Mouse (Mus musculus) lung, postnatal 4 days (tissue): ENCODE measurements at regions not wholly inside any gene's neighbourhood (a gene's known extent, or its start where the extent isn't known, plus 50 kb on each side); places are given as distances from the start of the nearest gene placed in this dataset.

ENCODE experiments used
- DNase-seq, 2 experiments: peaks; one replicate each; pipeline ENCODE4 v3.0.0; 2021

DNA sequence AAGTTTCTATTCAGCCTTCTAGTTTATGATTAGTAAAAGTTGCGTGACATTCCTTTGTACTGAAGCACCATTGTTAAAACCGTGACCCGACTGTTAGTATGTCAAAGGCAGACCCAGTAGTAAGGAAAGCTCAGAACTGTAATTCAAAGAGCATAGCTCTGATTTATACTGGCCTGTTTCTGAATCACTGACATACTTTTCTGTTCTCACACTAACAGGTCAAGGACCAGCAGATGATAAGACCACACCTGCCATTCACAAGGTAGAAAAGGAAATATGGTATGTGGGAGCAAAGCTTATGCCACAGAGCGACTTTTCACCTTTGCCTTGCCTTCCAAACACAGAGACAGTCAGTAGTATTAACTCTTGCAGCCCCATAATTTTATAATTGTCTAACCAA lies 269.5 kb upstream of the Acvr2a start:
- no peak for DNase-seq

DNA sequence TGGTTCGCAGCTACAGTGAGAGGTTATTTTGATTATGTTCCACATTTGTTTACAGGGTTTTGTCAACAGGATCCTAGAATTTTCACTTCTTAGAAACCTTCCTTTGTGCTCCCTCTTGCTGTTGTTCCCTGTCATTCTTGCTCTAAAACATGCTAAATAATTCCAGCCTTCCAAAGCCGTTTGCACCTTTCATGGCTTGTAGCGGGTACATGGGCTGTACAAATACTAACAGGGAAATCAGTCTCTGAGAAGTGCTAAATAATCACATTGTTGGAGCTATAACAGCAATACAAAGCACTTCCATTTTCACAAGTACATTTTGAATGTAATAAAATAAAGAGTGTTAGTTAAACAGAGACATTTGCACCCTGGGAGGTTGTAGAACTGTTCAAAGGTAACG lies 268.8 kb upstream of the Acvr2a start:
- no peak for DNase-seq

DNA sequence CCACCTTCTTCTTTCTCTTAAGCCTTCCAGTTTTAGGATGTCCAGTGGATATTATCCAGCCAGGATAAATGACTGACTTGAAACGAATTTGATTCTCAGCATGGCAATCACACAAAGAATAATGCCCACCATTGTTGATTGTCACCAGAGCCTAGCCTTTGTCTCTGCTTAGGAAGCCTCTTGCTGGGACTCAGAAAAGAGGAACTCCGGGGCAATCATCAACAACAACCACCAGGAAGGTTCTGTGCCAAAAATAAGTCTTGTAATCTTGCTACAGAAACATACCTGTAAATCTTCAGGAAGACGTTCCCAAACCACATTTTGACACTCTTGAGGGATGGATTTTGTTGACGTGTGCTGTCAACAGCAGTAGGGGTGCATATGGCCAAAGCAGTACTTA lies 268.2 kb upstream of the Acvr2a start:
- DNase-seq = no peak

DNA sequence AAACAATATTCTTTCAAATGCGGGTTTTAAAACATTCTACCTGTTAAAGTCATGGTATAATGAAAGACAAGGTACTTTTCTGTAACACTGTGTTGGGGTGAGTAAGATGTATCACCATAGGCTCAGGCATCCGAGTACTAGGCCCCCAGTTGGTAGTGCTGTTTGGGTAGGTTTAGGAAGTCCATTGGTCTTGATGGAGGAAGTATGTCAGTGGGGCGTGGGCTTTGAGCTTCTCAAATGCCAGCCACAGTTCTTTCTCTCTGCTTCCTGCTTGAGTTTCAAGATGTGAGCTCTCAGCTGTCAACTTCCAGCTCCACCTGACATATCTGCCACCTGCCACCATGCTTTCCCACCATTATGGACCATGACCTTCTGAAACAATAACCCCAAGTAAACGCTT lies 267.7 kb upstream of the Acvr2a start:
- no peak for DNase-seq

DNA sequence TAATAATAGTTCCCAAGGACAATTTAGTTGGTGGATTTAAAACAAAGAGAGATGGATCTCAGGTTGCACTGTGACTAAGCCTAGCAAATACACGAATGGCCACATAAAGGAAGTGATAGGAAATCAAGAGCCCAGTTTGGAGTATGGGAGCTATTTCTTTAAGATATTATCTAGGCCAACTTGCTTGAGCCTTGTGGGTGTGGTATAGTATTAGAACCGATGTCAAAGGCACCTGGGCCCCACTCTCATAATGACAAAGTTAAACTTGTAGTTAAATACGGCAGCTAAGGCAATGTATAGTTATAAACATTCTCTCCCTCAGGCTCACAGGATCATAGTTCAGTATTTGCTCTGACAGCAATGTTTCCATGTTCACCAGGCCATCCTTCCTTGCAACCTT lies 257.3 kb upstream of the Acvr2a start:
- no peak for DNase-seq

DNA sequence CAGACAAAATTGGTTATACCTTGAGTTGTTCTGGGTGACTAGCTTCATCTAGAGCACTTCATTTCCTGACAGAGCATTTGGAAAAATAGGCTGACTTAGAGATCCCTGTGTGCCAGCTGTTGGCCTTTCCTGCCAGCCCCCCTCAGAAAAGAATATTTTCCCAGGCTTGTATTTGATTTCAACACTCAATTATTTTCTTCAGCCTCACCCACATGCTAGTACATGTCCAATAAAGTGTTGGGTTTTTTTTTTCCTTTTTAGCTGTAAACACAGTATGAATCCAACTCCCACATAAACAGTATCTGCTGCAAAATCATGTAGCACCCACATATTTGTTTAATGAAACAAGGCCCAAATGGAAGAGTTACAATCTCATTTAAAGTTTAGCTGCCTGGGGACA lies 256.8 kb upstream of the Acvr2a start:
- peak in 1 of 2 experiments; percentile 36 for DNase-seq

DNA sequence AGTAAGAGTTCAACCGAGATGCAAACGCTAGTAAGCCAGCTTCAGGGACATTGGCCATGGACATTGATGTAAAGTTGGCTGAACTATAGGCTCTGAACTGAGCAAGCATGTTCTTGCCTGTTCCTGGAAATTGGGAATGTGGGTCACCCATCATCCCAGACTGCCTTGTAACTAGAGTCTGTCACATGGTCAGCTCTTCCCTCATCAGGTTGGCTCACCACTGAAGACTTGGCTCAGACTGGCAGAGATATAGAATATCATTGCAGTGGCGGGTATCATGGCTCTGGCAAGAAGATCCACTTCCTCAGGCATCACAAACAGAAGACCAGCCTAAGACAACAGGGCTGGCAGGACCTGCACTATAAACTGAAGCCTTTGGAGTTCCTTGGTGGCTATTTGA lies 255.3 kb upstream of the Acvr2a start:
- no peak for DNase-seq

DNA sequence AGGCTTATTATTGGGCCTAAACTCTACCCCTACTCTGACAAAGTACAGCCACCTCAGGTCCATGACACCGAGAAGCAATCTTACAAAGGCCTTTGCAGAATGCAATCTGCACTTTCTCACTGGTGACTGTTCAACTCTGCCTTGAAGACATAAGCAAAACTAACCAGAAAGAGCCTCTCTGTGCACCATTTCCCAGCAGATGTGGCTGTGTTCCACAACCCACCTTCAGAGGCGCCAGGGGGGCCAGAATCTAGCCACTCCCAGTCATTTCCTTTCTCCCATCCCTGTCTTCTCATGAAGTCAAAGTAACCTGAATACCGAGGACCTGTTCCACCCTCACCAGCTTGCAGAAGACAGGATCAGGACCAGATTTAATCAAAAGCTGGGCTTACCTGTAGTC lies 250.3 kb upstream of the Acvr2a start:
- DNase-seq = no peak

DNA sequence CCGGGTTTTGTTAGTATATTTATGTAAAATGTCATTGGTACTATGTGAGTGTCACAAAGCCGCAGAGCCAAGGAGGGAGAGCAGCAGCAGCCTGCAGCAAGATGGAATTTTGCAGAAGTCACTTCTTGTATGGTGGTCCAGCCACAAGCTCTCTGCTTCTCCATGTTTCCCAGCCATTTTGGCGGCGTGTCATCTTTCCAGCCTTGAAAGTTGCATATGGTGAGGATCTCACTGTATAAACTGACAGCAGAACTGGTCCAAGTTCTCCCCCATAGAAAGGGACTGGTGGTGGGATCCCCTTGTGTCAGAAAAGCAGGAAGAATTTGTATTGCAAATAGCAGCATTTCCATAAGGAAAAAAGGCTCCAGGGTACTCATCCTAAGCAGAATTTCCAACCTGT lies 249.7 kb upstream of the Acvr2a start:
- DNase-seq = peak in 1 of 2 experiments; percentile 30

DNA sequence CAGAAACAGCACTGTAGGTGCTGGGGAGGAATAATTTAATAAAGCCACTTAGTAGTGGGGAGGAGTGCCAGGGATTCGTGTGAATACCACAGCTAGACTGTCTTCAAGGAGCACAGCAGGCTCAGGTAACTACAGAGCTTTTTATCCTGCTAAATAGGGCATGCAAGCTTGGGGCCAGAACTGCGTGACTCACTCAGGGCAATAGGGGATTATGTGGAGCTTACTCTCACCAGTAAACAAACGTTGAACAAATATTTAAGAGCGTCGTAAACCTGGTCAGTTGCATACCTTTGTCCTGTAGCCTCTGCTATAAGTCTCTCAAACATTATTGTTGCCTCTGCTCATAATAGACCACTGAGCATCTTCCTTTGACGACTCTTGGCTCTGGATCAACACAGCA lies 246.0 kb upstream of the Acvr2a start:
- DNase-seq = no peak

DNA sequence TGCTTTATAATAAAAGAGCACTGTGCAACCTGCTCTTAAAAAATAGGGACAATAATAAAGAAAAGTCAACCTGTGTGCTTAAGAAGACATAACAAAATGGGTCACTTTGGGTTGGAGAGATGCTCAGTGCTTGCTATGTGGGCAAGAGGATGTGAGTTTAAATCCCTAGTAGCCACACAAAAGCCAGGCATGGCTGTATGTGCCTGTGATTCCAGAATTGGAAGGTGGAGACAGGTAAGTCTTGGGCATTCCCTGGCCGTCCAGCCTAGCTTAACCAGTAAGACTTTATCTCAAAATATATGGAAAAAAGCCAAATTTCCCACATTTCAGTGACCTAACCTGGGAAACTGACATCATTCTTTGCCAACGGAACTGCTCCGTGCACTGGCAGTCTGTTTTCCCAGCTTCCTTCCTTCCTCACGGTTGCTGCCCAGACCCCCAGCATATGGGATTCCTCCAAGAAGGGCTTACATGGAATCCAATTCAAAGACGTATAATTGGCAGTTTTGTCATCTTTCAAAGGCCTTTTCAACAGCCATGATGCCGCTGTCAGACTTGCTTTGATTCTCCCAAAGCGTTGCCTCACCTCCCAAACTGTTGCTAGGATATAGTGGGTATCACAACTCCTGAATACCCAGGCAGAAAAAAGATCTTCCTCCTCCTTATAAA lies 227.6 kb upstream of the Acvr2a start:
- DNase-seq = no peak

DNA sequence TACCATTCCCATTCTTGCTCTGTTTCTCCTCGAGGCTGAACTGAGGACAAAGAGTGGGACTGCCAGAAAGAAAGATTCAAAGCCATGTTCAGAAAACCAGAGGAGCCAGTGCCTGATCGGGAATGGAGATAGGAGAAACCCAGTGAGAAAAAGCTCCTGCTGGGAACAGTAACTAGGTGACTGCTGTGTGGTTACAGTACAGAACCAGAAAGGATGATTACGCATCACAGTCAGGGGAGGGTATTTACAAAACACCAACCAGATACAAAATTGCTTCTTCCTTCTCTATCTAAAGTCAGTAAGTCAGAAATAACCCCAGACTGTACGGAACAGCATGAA lies 227.1 kb upstream of the Acvr2a start:
- DNase-seq = no peak

DNA sequence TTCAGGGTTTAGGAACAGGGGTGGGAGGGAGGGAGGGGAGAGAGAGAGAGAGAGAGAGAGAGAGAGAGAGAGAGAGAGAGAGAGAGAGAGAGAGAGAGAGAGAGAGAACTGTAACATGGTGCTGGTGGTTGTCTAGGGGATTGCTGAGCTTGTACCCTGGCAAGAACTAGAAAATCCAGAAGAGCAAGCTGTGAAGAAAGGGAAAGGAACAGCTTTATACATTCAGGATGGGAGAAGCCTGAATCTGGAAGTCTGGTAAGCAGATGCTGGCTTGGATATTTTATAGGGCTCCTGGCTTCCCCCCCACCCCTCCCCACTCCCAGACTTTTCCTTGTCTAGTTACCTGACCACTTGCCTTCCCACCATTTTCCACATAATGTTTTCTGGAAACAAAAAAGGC lies 224.2 kb upstream of the Acvr2a start:
- no peak for DNase-seq

DNA sequence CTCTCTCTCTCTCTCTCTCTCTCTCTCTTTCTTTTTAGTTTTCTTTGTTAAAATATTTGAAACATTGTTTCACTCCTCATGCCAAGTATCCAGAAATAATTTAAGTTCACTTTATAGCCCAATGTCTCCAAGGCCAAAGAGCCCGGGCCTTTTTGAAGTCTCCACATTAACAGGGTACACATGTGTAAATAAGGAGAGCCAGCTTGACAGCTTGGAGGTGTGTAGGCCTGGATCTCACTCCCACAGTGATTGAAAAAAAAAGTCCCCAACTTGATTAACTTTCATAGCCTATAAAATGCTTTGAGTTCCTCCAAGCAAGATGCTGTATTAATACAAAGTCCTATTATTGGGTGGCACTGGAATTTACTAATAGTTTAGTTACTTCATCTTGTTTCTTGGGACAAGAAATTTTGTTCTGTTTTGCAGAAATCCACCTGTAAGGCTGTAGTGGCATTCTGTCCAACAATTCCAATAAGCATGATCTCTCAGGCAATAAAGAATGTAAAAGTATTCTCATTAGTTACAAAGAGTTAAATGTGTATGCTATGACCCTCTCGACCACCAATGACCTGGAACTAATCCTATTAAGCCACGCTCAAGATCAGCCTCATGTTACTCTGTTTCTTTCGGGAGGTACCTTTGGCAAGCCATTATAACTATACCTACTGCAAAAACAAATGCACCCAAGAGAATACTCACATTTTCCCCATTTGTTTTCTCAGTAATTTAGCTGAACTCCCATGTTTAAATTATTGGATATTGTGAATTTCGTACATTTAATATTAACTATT lies 215.9 kb upstream of the Acvr2a start:
- DNase-seq = no peak

DNA sequence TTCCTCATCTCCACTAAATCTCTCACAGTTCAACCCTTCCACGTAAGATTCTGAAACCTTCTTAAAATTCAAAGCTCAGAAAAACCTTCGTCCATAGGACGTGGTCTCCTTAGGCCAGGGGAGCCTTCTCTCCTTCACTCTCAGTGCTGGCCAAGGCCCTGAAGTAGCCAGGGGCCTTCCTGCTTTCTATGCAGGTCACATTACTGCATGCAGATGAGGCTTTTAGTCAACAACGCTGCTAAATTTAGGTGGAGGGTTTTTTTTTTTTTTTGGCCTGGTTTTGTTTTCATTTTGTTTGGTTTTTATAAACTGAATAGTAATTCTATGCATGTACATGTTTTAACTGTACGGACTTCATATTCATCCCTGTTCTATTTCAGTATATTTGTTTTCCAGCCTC lies 214.5 kb upstream of the Acvr2a start:
- DNase-seq = no peak

DNA sequence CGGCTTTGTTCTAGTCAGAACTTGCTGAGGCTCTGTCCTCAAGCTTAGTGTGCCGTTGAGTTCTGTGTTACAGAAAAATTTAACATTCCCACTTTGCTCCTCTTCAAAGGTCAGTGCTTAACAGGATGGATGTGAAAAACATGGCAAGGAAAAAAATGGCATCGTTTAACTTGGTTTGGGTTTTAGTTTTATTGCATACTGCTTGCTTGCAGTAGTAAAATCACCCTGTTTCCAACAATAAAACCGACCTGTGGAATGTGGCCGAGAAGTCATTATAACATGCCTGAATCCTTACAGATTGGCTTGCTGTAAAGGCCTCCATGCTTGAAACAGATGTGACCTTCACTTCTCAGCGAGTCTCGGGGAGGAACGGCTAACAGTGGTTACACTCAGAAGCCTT lies 212.1 kb upstream of the Acvr2a start:
- no peak for DNase-seq

DNA sequence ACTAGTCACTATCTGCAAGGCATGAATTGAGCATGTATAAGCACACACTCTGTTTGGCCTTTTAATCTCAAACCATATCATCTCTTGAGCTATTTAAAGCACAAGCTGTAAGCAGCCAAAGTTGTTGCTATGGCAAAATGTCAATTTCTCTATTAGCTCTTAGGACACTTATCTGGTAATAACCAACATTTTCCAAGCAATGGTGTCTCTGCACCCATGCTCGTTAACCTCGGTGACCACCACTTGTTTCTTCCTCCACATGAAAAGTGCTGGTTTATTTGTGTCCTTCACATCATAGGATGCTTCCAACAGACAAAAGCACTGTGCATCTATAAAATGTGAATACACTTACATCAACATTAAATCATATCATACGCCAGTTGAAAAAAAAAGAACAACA lies 204.4 kb upstream of the Acvr2a start:
- DNase-seq = no peak

DNA sequence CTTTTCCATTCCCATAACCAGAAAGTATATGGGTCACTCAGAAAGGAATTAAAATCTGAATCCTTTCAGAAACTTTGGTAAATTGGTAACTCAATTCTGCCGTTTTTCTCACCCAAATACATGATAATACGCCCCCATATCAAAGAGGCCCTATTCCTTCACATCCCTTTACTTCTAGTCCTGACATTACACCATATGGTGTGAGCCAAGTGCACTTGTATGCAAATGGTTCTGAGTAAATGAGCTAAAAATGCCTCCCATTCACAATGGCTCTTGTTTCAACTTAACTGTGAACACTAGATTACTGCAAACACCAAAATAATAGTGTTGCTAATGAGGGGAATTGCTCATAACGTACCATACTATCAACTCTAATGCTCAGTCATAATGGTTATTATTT lies 201.7 kb upstream of the Acvr2a start:
- DNase-seq = no peak

DNA sequence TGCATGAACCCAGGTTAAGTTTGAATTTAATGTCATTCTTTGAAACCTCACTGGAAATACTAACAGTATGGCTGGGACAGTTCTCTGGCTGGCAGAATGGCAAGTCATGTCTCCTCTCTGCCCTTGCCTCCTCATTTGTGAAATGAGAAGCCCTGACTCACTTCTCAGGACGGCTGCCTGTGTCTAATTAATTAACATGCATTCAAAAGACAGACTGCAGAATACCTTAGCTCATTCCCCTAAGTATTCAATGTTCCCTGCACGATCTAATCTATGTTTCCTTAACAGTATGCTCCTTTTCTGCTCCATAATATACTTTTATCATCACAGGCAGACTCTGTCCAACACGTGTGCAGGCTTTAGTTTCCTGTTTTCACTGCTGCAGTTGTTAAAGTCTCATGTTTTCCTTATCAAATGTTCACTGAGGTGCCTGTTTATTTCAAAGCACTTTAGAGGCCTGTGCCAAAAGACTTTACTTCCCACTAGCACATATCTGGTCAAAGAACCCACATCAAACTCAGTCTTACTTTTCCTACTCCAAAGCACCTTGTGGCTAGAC lies 196.7 kb upstream of the Acvr2a start:
- DNase-seq = no peak

DNA sequence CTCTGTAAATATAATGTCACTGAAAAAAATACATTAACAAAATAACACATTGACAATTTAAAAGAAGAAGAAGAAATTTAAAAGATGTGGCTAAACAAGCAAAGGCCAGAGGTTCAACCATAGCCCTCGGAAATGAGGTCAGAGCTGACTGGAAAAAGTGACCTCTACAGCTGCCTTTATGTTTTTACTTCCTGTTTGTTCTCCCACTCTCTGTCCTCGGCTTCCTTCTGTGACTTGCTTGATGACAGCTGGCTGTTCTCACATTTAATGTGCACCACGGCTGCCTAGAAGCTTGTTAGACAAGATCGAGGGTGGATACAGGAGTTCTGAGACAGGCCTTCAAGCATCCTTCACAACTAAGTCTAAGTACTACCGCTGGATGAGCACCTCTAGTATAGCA lies 194.9 kb upstream of the Acvr2a start:
- DNase-seq = peak in 1 of 2 experiments; percentile 21

DNA sequence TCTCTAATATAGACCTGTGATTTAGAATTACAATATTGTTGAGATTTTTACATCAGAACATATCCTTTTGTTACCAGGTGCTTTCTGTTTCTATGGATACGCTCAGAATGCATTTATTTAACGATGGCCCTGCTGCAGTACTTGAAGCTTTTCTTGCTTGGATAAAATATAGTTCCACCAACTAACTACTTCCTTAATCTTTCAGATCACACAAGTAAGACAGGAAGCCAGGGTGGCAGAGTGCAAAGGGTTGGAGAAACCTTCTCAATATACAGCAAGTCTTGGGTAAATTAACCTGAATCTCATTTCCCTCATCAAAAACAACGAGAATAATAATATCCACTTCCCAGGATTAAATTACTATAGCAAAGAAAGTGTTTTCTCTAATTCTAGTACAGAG lies 193.1 kb upstream of the Acvr2a start:
- no peak for DNase-seq

DNA sequence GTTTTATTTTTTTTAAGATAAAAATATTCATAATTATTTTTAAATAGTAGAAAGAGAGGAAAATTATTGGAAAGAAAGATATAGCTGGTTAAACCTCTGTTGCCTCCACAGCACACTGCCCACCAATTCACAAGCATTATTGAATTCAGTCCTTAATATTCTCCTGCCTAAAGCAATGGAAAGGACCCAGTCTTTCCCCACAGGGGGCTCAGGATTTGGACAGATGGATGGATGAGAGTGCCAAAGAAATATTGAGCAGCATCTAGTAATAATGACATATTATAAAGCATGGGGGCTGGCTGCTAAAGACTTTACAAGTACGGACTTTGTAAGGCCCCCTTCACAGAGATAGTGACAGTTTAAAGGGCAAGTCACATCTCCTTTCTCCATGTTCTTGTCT lies 191.6 kb upstream of the Acvr2a start:
- no peak for DNase-seq

DNA sequence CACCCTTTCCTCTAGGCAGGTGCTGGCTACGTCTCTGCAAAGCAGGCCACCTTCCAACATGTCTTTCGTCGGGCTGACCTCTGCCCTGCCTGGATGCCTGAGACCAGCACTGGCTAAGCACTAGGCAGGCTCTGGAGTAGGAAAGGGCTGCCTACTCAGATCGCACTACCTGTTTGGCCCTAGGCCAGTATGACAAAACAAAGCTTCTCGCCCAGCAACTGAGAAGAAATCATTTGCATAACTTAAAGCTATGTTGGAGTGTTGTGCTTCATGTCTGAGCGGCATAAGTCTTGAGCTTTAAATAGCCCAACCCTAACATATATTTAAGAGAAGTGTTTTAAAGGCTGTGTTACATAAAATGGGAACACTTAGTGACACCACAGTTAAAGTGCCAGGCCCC lies 189.9 kb upstream of the Acvr2a start:
- peak; percentile 48 to 64 for DNase-seq

DNA sequence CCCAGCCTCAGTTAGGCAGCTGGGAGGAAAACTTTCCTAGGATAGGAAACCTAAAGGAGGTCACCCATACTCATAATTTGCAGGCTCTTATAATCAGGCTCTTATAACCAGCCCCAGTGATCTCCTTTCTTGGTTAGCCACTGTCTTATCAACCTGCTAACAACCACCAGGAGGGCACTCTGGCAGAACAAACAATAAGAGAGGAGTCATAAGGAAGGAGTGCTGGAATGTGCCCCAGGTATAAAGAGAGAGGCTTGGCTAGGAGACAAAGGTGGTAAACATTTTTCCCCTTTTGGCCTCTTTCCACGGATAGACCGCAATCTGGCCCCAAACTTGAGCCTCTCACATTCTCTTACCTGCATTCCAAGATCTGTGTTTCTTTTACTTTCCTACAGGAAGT lies 189.4 kb upstream of the Acvr2a start:
- DNase-seq = peak; percentile 12 to 21

DNA sequence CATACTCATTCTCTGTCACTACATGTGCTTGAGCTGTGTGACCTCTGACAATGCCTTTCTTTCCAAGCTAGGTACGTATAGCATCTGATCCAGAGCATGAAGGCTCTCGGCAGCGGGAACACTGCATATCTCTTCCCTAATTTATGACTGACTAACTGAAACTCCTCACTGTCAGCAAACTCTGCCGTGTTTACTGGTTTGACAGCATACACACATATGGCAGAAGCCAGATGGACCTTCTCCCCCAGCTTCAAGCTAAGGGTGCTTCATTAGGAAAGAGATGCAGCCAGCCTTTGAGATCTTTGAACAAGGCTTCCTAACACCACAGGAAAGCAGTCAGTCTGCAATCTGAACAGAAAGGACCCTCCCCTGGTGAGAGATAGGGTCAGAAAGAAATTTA lies 186.9 kb upstream of the Acvr2a start:
- DNase-seq = no peak
